Mouse (Mus musculus) midbrain, postnatal 0 days (tissue): Measurements from ENCODE around the gene 4931414P19Rik. TPM values are rescaled to one million over a fixed set of nuclear protein-coding genes. Genes with fewer than 3 reads are reported as not detected.

ENCODE experiments used
- ATAC-seq: fragments of 200-750 bp; cut with Nextera tagmentation; 2 replicates; pipeline ENCODE4 v1.8.0; 2017; ENCODE audit warnings: moderate number of reproducible peaks, mild to moderate bottlenecking, moderate TSS enrichment, moderate library complexity; ENCODE audit not compliant: low FRiP score
- DNase-seq: peaks from one replicate; pipeline ENCODE4 v3.0.0-alpha.2; 2015; ENCODE audit warnings: low spot score
- H3K27ac ChIP-seq: fragments of 300-500 bp; sonication (generic); 2 replicates; pipeline ENCODE4 v1.5.1; 2014; ENCODE audit warnings: low read depth, mild to moderate bottlenecking, low read length, mixed read lengths
- H3K27me3 ChIP-seq: fragments of 300-500 bp; sonication (generic); 2 replicates; pipeline ENCODE4 v1.6.1; 2014; ENCODE audit warnings: low read length, control low read depth, mixed read lengths; ENCODE audit not compliant: insufficient read depth
- H3K36me3 ChIP-seq: fragments of 300-500 bp; sonication (generic); 2 replicates; pipeline ENCODE4 v1.6.1; 2014; ENCODE audit warnings: low read length, control low read depth, mixed read lengths; ENCODE audit not compliant: insufficient read depth
- H3K4me1 ChIP-seq: fragments of 300-500 bp; sonication (generic); 2 replicates; pipeline ENCODE4 v1.6.1; 2014; ENCODE audit warnings: mild to moderate bottlenecking, control low read depth, antibody characterized with exemption, low read length, mixed read lengths; ENCODE audit not compliant: insufficient read depth
- H3K4me2 ChIP-seq: fragments of 300-500 bp; sonication (generic); 2 replicates; pipeline ENCODE4 v1.6.1; 2014; ENCODE audit warnings: low read depth, mild to moderate bottlenecking, low read length, mixed read lengths; ENCODE audit not compliant: poor library complexity, severe bottlenecking
- H3K4me3 ChIP-seq: fragments of 300-500 bp; sonication (generic); 2 replicates; pipeline ENCODE4 v1.5.1; 2014; ENCODE audit warnings: low read depth, mild to moderate bottlenecking, low read length, moderate library complexity
- H3K9ac ChIP-seq: fragments of 300-500 bp; sonication (generic); replicated peaks from 2 replicates; pipeline ENCODE4 v1.6.1; 2014; ENCODE audit warnings: mild to moderate bottlenecking, low read length, moderate library complexity, mixed read lengths; ENCODE audit not compliant: poor library complexity, severe bottlenecking
- H3K9me3 ChIP-seq: fragments of 300-500 bp; sonication (generic); 2 replicates; pipeline ENCODE4 v1.6.1; 2016; ENCODE audit warnings: low read length, control low read depth
- CTCF ChIP-seq: IDR thresholded peaks from 2 replicates; pipeline ENCODE4 v1.5.1; 2016; ENCODE audit warnings: antibody characterized with exemption, mild to moderate bottlenecking
- WGBS: fragments of 180-500 bp; shearing (Covaris S2); extraction: QIAGEN DNeasy Blood & Tissue Kit; methylation state at CpG from one replicate; pipeline ENCODE4 v1.1.7; 2014; 5-methylcytosine and 5-hydroxymethylcytosine counted together
- polyA plus RNA-seq: library from polyadenylated mRNA; unstranded; fragments of >200 nt; fragmentation: Nextera tagmentation; extraction: Ambion mirVana; gene quantifications from 2 replicates; pipeline ENCODE4 v1.2.1, GENCODE M21; 2015
- total RNA-seq: library from RNA; depleted of rRNA; stranded (reverse); fragments of >200 nt; gene quantifications from 2 replicates; pipeline ENCODE4 v1.2.3, GENCODE M21; 2014

The 4931414P19Rik gene
- total and polyA plus RNA-seq, 2 experiments from 2014 or later = 2.2 to 4.6 TPM

- ATAC-seq (no peak), DNase-seq (no peak)
- Histone ChIP-seq H3K4me3 (no peak overlapping the region), H3K9ac (no peak overlapping the region), H3K4me2 (no peak overlapping the region), H3K36me3 (peaks cover 56% of the 10 kb centered on the region), H3K27me3 (no peaks in the 10 kb centered on the region), H3K27ac (no peak overlapping the region), H3K9me3 (no peaks in the 10 kb centered on the region), H3K4me1 (no peaks in the 10 kb centered on the region; the same call in none of the 2 replicates)
- 60% methylated on average over 4 of the region's 4 CpGs for WGBS
- no peak for TF ChIP-seq CTCF
Measured at GRCm38 (mm10) chr14:54647900-54648299, 42.1 kb upstream of the 4931414P19Rik start.

GRCm38 (mm10) chr14:54646898-54647636 is 41.3 kb upstream of the 4931414P19Rik start:
- no peaks in the 10 kb centered on the region for H3K27me3 ChIP-seq
- no peak overlapping the region for H3K27ac ChIP-seq
- H3K9me3 ChIP-seq = no peaks in the 10 kb centered on the region
- no peak overlapping the region for H3K9ac ChIP-seq
- H3K4me2 ChIP-seq = no peak overlapping the region
- peak; percentile 68 for TF ChIP-seq CTCF
- H3K36me3 ChIP-seq = peaks cover 63% of the 10 kb centered on the region
- DNase-seq (no peak), ATAC-seq (no peak)
- no peaks in the 10 kb centered on the region; the same call in none of the 2 replicates for H3K4me1 ChIP-seq
- 94% methylated on average over 8 of the region's 8 CpGs for WGBS
- no peak overlapping the region for H3K4me3 ChIP-seq

GRCm38 (mm10) chr14:54646455-54646854 is 40.7 kb upstream of the 4931414P19Rik start:
- Histone ChIP-seq H3K9ac (no peak overlapping the region), H3K27ac (no peak overlapping the region), H3K4me3 (no peak overlapping the region), H3K9me3 (no peaks in the 10 kb centered on the region), H3K36me3 (peaks cover 63% of the 10 kb centered on the region), H3K27me3 (no peaks in the 10 kb centered on the region), H3K4me1 (no peaks in the 10 kb centered on the region; the same call in 1 of the 2 replicates), H3K4me2 (no peak overlapping the region)
- no peak for ATAC-seq
- DNase-seq = no peak
- no peak for TF ChIP-seq CTCF
- 94% methylated on average over 17 of the region's 17 CpGs for WGBS

GRCm38 (mm10) chr14:54644294-54644693 is 38.5 kb upstream of the 4931414P19Rik start:
- Histone ChIP-seq H3K36me3 (peaks cover 48% of the 10 kb centered on the region), H3K27ac (no peak overlapping the region), H3K27me3 (no peaks in the 10 kb centered on the region), H3K9me3 (no peaks in the 10 kb centered on the region), H3K4me1 (peaks cover 9% of the 10 kb centered on the region; the same call in 1 of the 2 replicates), H3K9ac (no peak overlapping the region), H3K4me3 (no peak overlapping the region), H3K4me2 (no peak overlapping the region)
- no peak for TF ChIP-seq CTCF
- WGBS = 94% methylated on average over 9 of the region's 9 CpGs
- DNase-seq (no peak), ATAC-seq (no peak)

GRCm38 (mm10) chr14:54643011-54643410 is 37.2 kb upstream of the 4931414P19Rik start:
- no peak overlapping the region for H3K9ac ChIP-seq
- TF ChIP-seq CTCF = no peak
- DNase-seq (no peak), ATAC-seq (no peak)
- 88% methylated on average over 2 of the region's 2 CpGs for WGBS
- no peaks in the 10 kb centered on the region for H3K27me3 ChIP-seq
- H3K4me3 ChIP-seq = no peak overlapping the region
- H3K9me3 ChIP-seq = no peaks in the 10 kb centered on the region
- no peak overlapping the region for H3K4me2 ChIP-seq
- no peak overlapping the region for H3K27ac ChIP-seq
- H3K4me1 ChIP-seq = peaks cover 9% of the 10 kb centered on the region; the same call in 1 of the 2 replicates
- peaks cover 54% of the 10 kb centered on the region for H3K36me3 ChIP-seq

- H3K27me3 ChIP-seq = no peaks in the 10 kb centered on the region
- H3K9me3 ChIP-seq = no peaks in the 10 kb centered on the region
- DNase-seq = no peak
- peaks cover 9% of the 10 kb centered on the region; the same call in 1 of the 2 replicates for H3K4me1 ChIP-seq
- no peak for TF ChIP-seq CTCF
- H3K4me3 ChIP-seq = no peak overlapping the region
- peak overlapping the region; percentile 43; the same call in 1 of the 2 replicates for H3K27ac ChIP-seq
- H3K36me3 ChIP-seq = peaks cover 53% of the 10 kb centered on the region
- H3K9ac ChIP-seq = no peak overlapping the region
- WGBS = 76% methylated on average over 24 of the region's 25 CpGs
- H3K4me2 ChIP-seq = no peak overlapping the region
- no peak for ATAC-seq
Measured at GRCm38 (mm10) chr14:54642224-54642944, 36.6 kb upstream of the 4931414P19Rik start.
